33 mouse cellular contexts compared by ENCODE assay signal in genomic region chr11:97120641-97121040, GRCm38 (mm10). TPM values are rescaled to one million over a fixed set of nuclear protein-coding genes. Genes with fewer than 3 reads are reported as not detected.
DNase-seq lines count a peak whose midpoint lies in the region; ATAC-seq lines count a peak whose summit lies in the region.
"Had no signal": no experiment of that assay in that cellular context is flagged by ENCODE, and none has a peak within 500 bp of the region (broad histone marks: within the 10 kb centered on the region; RNA-seq: fewer than 3 reads in every experiment).

No protein-coding gene starts in this region.

- no peak overlapping the region for H3K4me2 ChIP-seq in heart, embryonic 11.5 days
- no peak overlapping the region for H3K4me2 ChIP-seq in midbrain, embryonic 11.5 days
- no peak overlapping the region for H3K4me2 ChIP-seq in embryonic facial prominence, embryonic 13.5 days
- H3K4me2 ChIP-seq in limb, embryonic 13.5 days (replicated peaks) = 0 out of 2 replicates have a peak overlapping the region, but pooled peaks have one; percentile 11
- H3K4me2 ChIP-seq: forebrain, embryonic 12.5 days; hindbrain, embryonic 12.5 days; kidney, embryonic 15.5 days; neural tube, embryonic 13.5 days had no signal

- peaks cover 17% of the 10 kb centered on the region for H3K4me1 ChIP-seq in heart, embryonic 11.5 days (ENCODE audit: control insufficient read depth, insufficient read depth, low read length)
- peaks cover 63% of the 10 kb centered on the region for H3K4me1 ChIP-seq in midbrain, embryonic 10.5 days
- H3K4me1 ChIP-seq in midbrain, embryonic 11.5 days (ENCODE audit: control insufficient read depth, insufficient read depth, low read length) = peaks cover 3% of the 10 kb centered on the region; the same call in 1 of the 2 replicates
- peaks cover 18% of the 10 kb centered on the region for H3K4me1 ChIP-seq in embryonic facial prominence, embryonic 13.5 days
- H3K4me1 ChIP-seq in limb, embryonic 13.5 days = peaks cover 21% of the 10 kb centered on the region

- H3K9me3 ChIP-seq in heart, embryonic 11.5 days (replicated peaks; ENCODE audit: control insufficient read depth, low read length) = no peaks in the 10 kb centered on the region
- no peaks in the 10 kb centered on the region for H3K9me3 ChIP-seq in midbrain, embryonic 10.5 days (replicated peaks)
- H3K9me3 ChIP-seq in midbrain, embryonic 11.5 days (ENCODE audit: control insufficient read depth, low read length) = no peaks in the 10 kb centered on the region
- no peaks in the 10 kb centered on the region for H3K9me3 ChIP-seq in embryonic facial prominence, embryonic 13.5 days
- no peaks in the 10 kb centered on the region for H3K9me3 ChIP-seq in limb, embryonic 13.5 days
- H3K9me3 ChIP-seq: forebrain, embryonic 12.5 days; hindbrain, embryonic 12.5 days; kidney, embryonic 15.5 days; neural tube, embryonic 13.5 days had no signal

- 39% methylated on average over 3 of the region's 3 CpGs for WGBS in heart, embryonic 11.5 days (ENCODE audit: insufficient replicate concordance)
- WGBS in midbrain, embryonic 10.5 days = 77% methylated on average over 3 of the region's 3 CpGs
- 60% methylated on average over 3 of the region's 3 CpGs for WGBS in midbrain, embryonic 11.5 days
- WGBS in embryonic facial prominence, embryonic 13.5 days = 49% methylated on average over 3 of the region's 3 CpGs
- WGBS in limb, embryonic 13.5 days = 65% methylated on average over 3 of the region's 3 CpGs

- no peaks in the 10 kb centered on the region for H3K36me3 ChIP-seq in heart, embryonic 11.5 days (ENCODE audit: control insufficient read depth, insufficient read depth, low read length)
- no peaks in the 10 kb centered on the region for H3K36me3 ChIP-seq in midbrain, embryonic 10.5 days
- H3K36me3 ChIP-seq in midbrain, embryonic 11.5 days (ENCODE audit: control insufficient read depth, insufficient read depth, low read length) = no peaks in the 10 kb centered on the region
- no peaks in the 10 kb centered on the region for H3K36me3 ChIP-seq in embryonic facial prominence, embryonic 13.5 days
- no peaks in the 10 kb centered on the region for H3K36me3 ChIP-seq in limb, embryonic 13.5 days
- H3K36me3 ChIP-seq: forebrain, embryonic 12.5 days; hindbrain, embryonic 12.5 days; kidney, embryonic 15.5 days; neural tube, embryonic 13.5 days had no signal

- H3K9ac ChIP-seq in heart, embryonic 11.5 days (ENCODE audit: low read depth, low read length) = 0 out of 2 replicates have a peak overlapping the region, but pooled peaks have one; percentile 3
- H3K9ac ChIP-seq in midbrain, embryonic 11.5 days (ENCODE audit: low read length) = no peak overlapping the region
- peak overlapping the region; percentile 46; the same call in 1 of the 2 replicates for H3K9ac ChIP-seq in embryonic facial prominence, embryonic 13.5 days
- no peak overlapping the region for H3K9ac ChIP-seq in limb, embryonic 13.5 days
- H3K9ac ChIP-seq: forebrain, embryonic 12.5 days; hindbrain, embryonic 12.5 days; kidney, embryonic 15.5 days; liver, embryonic 14.5 days; neural tube, embryonic 13.5 days had no signal

- H3K4me3 ChIP-seq in heart, embryonic 11.5 days (ENCODE audit: low read depth, low read length) = no peak overlapping the region
- H3K4me3 ChIP-seq in midbrain, embryonic 10.5 days = no peak overlapping the region
- H3K4me3 ChIP-seq in midbrain, embryonic 11.5 days (ENCODE audit: low read depth, low read length) = no peak overlapping the region
- H3K4me3 ChIP-seq in embryonic facial prominence, embryonic 13.5 days = no peak overlapping the region
- no peak overlapping the region for H3K4me3 ChIP-seq in limb, embryonic 13.5 days
- H3K4me3 ChIP-seq: erythroblast, embryonic 14.5 days; forebrain, embryonic 12.5 days; hindbrain, embryonic 12.5 days; kidney, embryonic 15.5 days; layer of hippocampus, adult 2 months; left cerebral cortex, adult 2 months; myocyte; neural tube, embryonic 13.5 days had no signal

- intact Hi-C loops in heart, postnatal 36 days (cut with DNase I) = no loop called here

- H3K27me3 ChIP-seq in heart, embryonic 11.5 days (ENCODE audit: control insufficient read depth, insufficient read depth, low read length) = peaks cover 44% of the 10 kb centered on the region
- peaks cover 80% of the 10 kb centered on the region for H3K27me3 ChIP-seq in midbrain, embryonic 10.5 days (ENCODE audit: low read depth, poor library complexity, severe bottlenecking)
- peaks cover 8% of the 10 kb centered on the region for H3K27me3 ChIP-seq in midbrain, embryonic 11.5 days (ENCODE audit: control insufficient read depth, insufficient read depth, low read length)
- H3K27me3 ChIP-seq in embryonic facial prominence, embryonic 13.5 days = peaks cover 41% of the 10 kb centered on the region
- H3K27me3 ChIP-seq in limb, embryonic 13.5 days = peaks cover 48% of the 10 kb centered on the region

- no peak for DNase-seq in heart, postnatal 36 days
- DNase-seq in midbrain, embryonic 10.5 days (ENCODE audit: low spot score) = no peak
- no peak for DNase-seq in midbrain, embryonic 11.5 days (ENCODE audit: low spot score, missing footprints)
- DNase-seq in adrenal gland, adult 8-10 months = no peak
- no peak for DNase-seq in left cerebral cortex, adult 9 months (ENCODE audit: low spot score in 2 of 2)
- DNase-seq: adrenal gland, adult 2 months; B cell, adult 2 months; cerebellum, adult 2 months; cerebellum, postnatal 14 days; gastrocnemius, postnatal 36 days; heart, postnatal 10 days; kidney, adult 18-20 months; kidney, postnatal 36 days; liver; lung, adult 2 months; lung, postnatal 10 days; right cerebral cortex, postnatal 4 days; thymus, adult 2 months had no signal

- ATAC-seq in heart, embryonic 11.5 days (replicated peaks; ENCODE audit: insufficient number of reproducible peaks, low FRiP score, low TSS enrichment) = no peak
- ATAC-seq in midbrain, embryonic 11.5 days (ENCODE audit: low FRiP score) = no peak
- ATAC-seq in embryonic facial prominence, embryonic 13.5 days (ENCODE audit: insufficient number of reproducible peaks, insufficient read depth, low FRiP score, low TSS enrichment, low read depth) = no peak
- no peak for ATAC-seq in limb, embryonic 13.5 days (ENCODE audit: low FRiP score, low read depth)
- ATAC-seq: activated CD4-positive, CD25-positive, alpha-beta regulatory T cell, adult 4 months had no signal

- H3K27ac ChIP-seq in heart, embryonic 11.5 days (ENCODE audit: low read depth, low read length) = no peak overlapping the region
- peak overlapping the region; percentile 55; the same call in 1 of the 2 replicates for H3K27ac ChIP-seq in midbrain, embryonic 10.5 days (replicated peaks)
- no peak overlapping the region for H3K27ac ChIP-seq in midbrain, embryonic 11.5 days (ENCODE audit: low read depth, low read length)
- no peak overlapping the region for H3K27ac ChIP-seq in embryonic facial prominence, embryonic 13.5 days
- H3K27ac ChIP-seq in limb, embryonic 13.5 days = no peak overlapping the region
- H3K27ac ChIP-seq: forebrain, embryonic 12.5 days; hindbrain, embryonic 12.5 days; kidney, embryonic 15.5 days; layer of hippocampus, adult 2 months; left cerebral cortex, adult 2 months; liver, embryonic 14.5 days; macrophage; neural tube, embryonic 13.5 days had no signal

RNA-seq across cellular contexts. Expression of gene Tbx21, which starts 5.5 kb away (rescaled TPM):
- not detected in 2 replicates for polyA plus RNA-seq in heart, embryonic 11.5 days (2014; fragmentation: Nextera tagmentation; extraction: Ambion mirVana)
- not detected for total RNA-seq in heart, postnatal 36 days (2021)
- 0.10 and 0.25 TPM in 2 replicates for polyA plus RNA-seq in midbrain, embryonic 10.5 days (2016; fragmentation: Nextera tagmentation; extraction: Ambion mirVana)
- polyA plus RNA-seq in midbrain, embryonic 11.5 days (2014; fragmentation: Nextera tagmentation; extraction: Ambion mirVana) = 0.12 and 0.14 TPM in 2 replicates
- polyA plus RNA-seq in embryonic facial prominence, embryonic 13.5 days (2015; fragmentation: Nextera tagmentation; extraction: Ambion mirVana) = 0.08 and 0.10 TPM in 2 replicates
- 0.09 TPM in 1 of 2 replicates, not detected in the other for polyA plus RNA-seq in limb, embryonic 13.5 days (2015; fragmentation: Nextera tagmentation; extraction: Ambion mirVana)
- under 1 TPM; 0.31 to 0.51 (median 0.48) TPM for total RNA-seq in adrenal gland, adult 8-10 months (2022)
- total RNA-seq: heart, postnatal 10 days had no signal
- polyA plus RNA-seq: erythroblast, embryonic 14.5 days; intestine, embryonic 14.5 days; myocyte had no signal

RNA-seq across cellular contexts. Expression of gene Tbkbp1, which starts 30.7 kb away (rescaled TPM):
- polyA plus RNA-seq in heart, embryonic 11.5 days (2014; fragmentation: Nextera tagmentation; extraction: Ambion mirVana) = 5.7 and 6.8 TPM in 2 replicates
- 10 to 100 TPM; 11.0 to 15.3 TPM for total RNA-seq in heart, postnatal 36 days (2021)
- 4.3 and 4.9 TPM in 2 replicates for polyA plus RNA-seq in midbrain, embryonic 10.5 days (2016; fragmentation: Nextera tagmentation; extraction: Ambion mirVana)
- polyA plus RNA-seq in midbrain, embryonic 11.5 days (2014; fragmentation: Nextera tagmentation; extraction: Ambion mirVana) = 2.8 and 3.6 TPM in 2 replicates
- polyA plus RNA-seq in embryonic facial prominence, embryonic 13.5 days (2015; fragmentation: Nextera tagmentation; extraction: Ambion mirVana) = 7.8 and 8.5 TPM in 2 replicates
- 8.2 and 8.4 TPM in 2 replicates for polyA plus RNA-seq in limb, embryonic 13.5 days (2015; fragmentation: Nextera tagmentation; extraction: Ambion mirVana)
- total RNA-seq in adrenal gland, adult 8-10 months (2022) = 10 to 100 TPM in 3 of 4 experiments, 1 to 10 TPM in 1; 9.5 to 13.8 (median 11.6) TPM

Comparison
In these comparisons a context has a peak if more than half of its experiments do, and no peak if none do; other contexts are left out.
1. H3K9ac ChIP-seq: peak in heart, embryonic 11.5 days (single experiment) and embryonic facial prominence, embryonic 13.5 days (single experiment); none in midbrain, embryonic 11.5 days (single experiment) and limb, embryonic 13.5 days (single experiment).